Mouse (Mus musculus) erythroid progenitor cell, adult 5-6 weeks (primary cell): ENCODE results near the gene Zyx. TPM values are rescaled to one million over a fixed set of nuclear protein-coding genes. Genes with fewer than 3 reads are reported as not detected.

Experiments
- ATAC-seq: replicated peaks from 2 replicates; pipeline ENCODE4 v1.8.0; 2016; ENCODE audit warnings: moderate number of reproducible peaks, mild to moderate bottlenecking, moderate TSS enrichment, inconsistent platforms; ENCODE audit not compliant: poor library complexity, low FRiP score, severe bottlenecking
- total RNA-seq, 2 experiments: library from RNA; stranded (forward) in 1 of 2; stranded (reverse) in 1 of 2; fragments of 150-400 nt in 1 of 2; fragments of 186-747, 209-891 nt in 1 of 2; gene quantifications; 2 replicates each; pipeline versions ENCODE4 v1.2.3 to v1.2.4; 2015 to 2017; ENCODE audit warnings: low replicate concordance in 2 of 2

The Zyx gene
- total RNA-seq, 2 experiments from 2014 or later, result 12.8 to 37.3 TPM

GRCm38 (mm10) chr6:42364066-42364465 is 14.6 kb downstream of the Zyx start:
- ATAC-seq, result no peak

GRCm38 (mm10) chr6:42364607-42365006 is 15.2 kb downstream of the Zyx start:
- no peak for ATAC-seq

GRCm38 (mm10) chr6:42365215-42365614 is 15.8 kb downstream of the Zyx start:
- ATAC-seq, result no peak

GRCm38 (mm10) chr6:42369870-42370269 is 20.4 kb downstream of the Zyx start:
- ATAC-seq, result no peak

GRCm38 (mm10) chr6:42370630-42371363 is 21.4 kb downstream of the Zyx start:
- ATAC-seq, result no peak

- ATAC-seq, result no peak
Measured at GRCm38 (mm10) chr6:42372001-42372400, 22.6 kb downstream of the Zyx start.

GRCm38 (mm10) chr6:42372421-42372815 is 23.0 kb downstream of the Zyx start:
- ATAC-seq, result no peak

- no peak for ATAC-seq
Measured at GRCm38 (mm10) chr6:42372816-42373547, 23.6 kb downstream of the Zyx start, which contains the start of gene Epha1. Gene Epha1 (minus strand): TSS chr6:42373268.

- no peak for ATAC-seq
Measured at GRCm38 (mm10) chr6:42373669-42374430, 24.4 kb downstream of the Zyx start.

- no peak for ATAC-seq
Measured at GRCm38 (mm10) chr6:42374701-42375100, 25.3 kb downstream of the Zyx start.

GRCm38 (mm10) chr6:42375131-42375530 is 25.7 kb downstream of the Zyx start:
- ATAC-seq, result no peak

- no peak for ATAC-seq
Measured at GRCm38 (mm10) chr6:42376016-42376415, 26.6 kb downstream of the Zyx start.

- no peak for ATAC-seq
Measured at GRCm38 (mm10) chr6:42376504-42377019, 27.1 kb downstream of the Zyx start.

GRCm38 (mm10) chr6:42377280-42377679 is 27.9 kb downstream of the Zyx start:
- no peak for ATAC-seq

- no peak for ATAC-seq
Measured at GRCm38 (mm10) chr6:42379551-42379950, 30.1 kb downstream of the Zyx start.

- no peak for ATAC-seq
Measured at GRCm38 (mm10) chr6:42380416-42381144, 31.1 kb downstream of the Zyx start.

GRCm38 (mm10) chr6:42381221-42381620 is 31.8 kb downstream of the Zyx start:
- ATAC-seq, result no peak

- no peak for ATAC-seq
Measured at GRCm38 (mm10) chr6:42381916-42382381, 32.5 kb downstream of the Zyx start.

GRCm38 (mm10) chr6:42383360-42383759 is 33.9 kb downstream of the Zyx start:
- no peak for ATAC-seq

GRCm38 (mm10) chr6:42385635-42386034 is 36.2 kb downstream of the Zyx start:
- ATAC-seq, result no peak
